Mouse (Mus musculus): ENCODE results near the gene Usp8. TPM values are rescaled to one million over a fixed set of nuclear protein-coding genes. Genes with fewer than 3 reads are reported as not detected.

Gene Usp8
- polyA plus RNA-seq (2014; fragmentation: Nextera tagmentation; extraction: Ambion mirVana), result 18.5 and 41.7 TPM in 2 replicates

DNA sequence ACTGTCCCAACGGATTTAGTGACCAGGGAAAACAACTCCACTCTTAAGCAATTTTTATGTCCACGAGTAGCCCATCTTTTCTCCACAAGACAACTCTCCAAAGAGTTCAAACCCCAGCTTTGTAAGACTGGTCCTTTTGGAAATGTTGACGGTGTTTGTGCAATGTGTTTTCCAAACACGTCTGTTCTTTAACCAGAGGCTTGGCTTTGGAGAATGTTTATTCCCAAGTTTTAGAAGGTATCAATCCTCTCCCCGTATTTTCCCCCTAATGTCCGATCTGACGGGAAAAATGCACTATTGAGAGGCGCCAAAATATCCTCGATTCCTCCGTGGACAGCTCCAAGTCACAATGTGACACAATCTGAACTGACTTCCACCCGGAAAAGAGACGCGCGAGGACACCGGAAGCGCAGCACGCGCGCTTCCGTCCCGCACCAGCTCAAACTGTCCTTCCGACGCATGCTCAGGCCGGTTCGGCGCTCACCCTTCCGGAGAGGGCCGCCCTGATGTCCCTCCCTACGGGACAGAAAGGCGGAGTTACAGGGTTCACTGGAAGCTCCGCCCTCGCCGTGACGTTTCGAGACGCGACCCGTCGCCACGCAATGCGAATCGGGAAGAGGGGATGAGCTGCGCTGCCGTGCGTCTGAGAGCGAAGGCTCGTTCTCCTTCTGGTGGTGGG is at the start of gene Usp8:
Gene Usp8 (plus strand): TSS at position 570 of the 679 bp plus-strand sequence.
- Histone ChIP-seq H3K27me3 (ENCODE audit: control insufficient read depth, insufficient read depth, low read length) (no peaks in the 10 kb centered on the region), H3K4me1 (ENCODE audit: control insufficient read depth, insufficient read depth, low read length) (peaks cover 8% of the 10 kb centered on the region), H3K4me3 (ENCODE audit: low read length) (peak within 1 kb of the TSS; percentile 93), H3K9me3 (ENCODE audit: control insufficient read depth, low read length) (no peaks in the 10 kb centered on the region), H3K9ac (ENCODE audit: low read depth, low read length) (peak within 1 kb of the TSS; percentile 86), H3K36me3 (ENCODE audit: control insufficient read depth, insufficient read depth, low read length) (no peaks in the 10 kb centered on the region), H3K27ac (ENCODE audit: low read depth, low read length) (peak within 1 kb of the TSS; percentile 76; the same call in 1 of the 2 replicates), H3K4me2 (replicated peaks; ENCODE audit: low read depth, low read length) (peak within 1 kb of the TSS; percentile 77)
- peak; percentile 100 for ATAC-seq (ENCODE audit: low FRiP score, low TSS enrichment)
- 2% methylated on average over 47 of the region's 47 CpGs for WGBS

DNA sequence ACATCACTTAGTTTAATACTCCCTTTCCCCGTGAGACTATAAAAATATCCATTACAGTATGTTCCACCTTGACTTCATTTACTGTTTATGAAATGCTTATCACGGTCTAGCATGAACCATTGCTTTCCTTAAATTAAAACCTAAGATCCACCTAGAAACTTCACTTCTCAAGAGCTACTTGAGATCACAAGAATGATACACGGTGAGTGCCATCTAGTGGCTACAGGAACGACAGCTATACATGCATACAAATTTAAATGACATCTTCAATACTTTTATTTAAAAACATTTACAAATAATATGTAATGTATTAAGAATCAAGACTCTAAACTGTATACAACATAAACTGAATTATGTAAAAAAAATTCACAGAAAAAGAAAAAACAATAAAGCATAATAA is 43.6 kb upstream of the Usp8 start:
- ATAC-seq (ENCODE audit: low FRiP score, low TSS enrichment), result no peak
- Histone ChIP-seq H3K27me3 (ENCODE audit: control insufficient read depth, insufficient read depth, low read length) (no peaks in the 10 kb centered on the region), H3K27ac (ENCODE audit: low read depth, low read length) (no peak overlapping the region), H3K4me2 (replicated peaks; ENCODE audit: low read depth, low read length) (no peak overlapping the region), H3K4me1 (ENCODE audit: control insufficient read depth, insufficient read depth, low read length) (no peaks in the 10 kb centered on the region), H3K9me3 (ENCODE audit: control insufficient read depth, low read length) (no peaks in the 10 kb centered on the region), H3K9ac (ENCODE audit: low read depth, low read length) (no peak overlapping the region), H3K4me3 (ENCODE audit: low read length) (no peak overlapping the region), H3K36me3 (ENCODE audit: control insufficient read depth, insufficient read depth, low read length) (no peaks in the 10 kb centered on the region; the same call in 1 of the 2 replicates)
- WGBS, result 58% methylated on average over 4 of the region's 4 CpGs

DNA sequence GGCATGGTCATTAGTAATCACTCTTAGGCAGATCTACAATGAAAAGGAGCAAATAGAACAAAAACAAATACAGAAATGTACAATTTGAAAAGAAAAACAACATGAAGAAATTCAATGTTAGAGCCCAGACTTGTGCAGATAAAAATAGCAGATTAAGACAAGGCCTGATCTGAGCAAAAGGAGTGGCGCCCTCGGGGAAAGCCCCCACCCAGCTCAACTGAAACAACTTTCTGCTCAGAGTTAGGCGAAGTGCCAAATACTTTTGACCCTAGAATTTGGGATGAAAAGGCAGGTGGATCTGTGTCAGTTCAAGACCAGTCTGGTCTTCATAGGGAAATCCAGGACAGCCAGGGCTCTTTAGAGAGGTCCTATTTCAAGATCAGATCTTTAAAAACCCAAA is 41.1 kb upstream of the Usp8 start:
- Histone ChIP-seq H3K27ac (ENCODE audit: low read depth, low read length) (no peak overlapping the region), H3K36me3 (ENCODE audit: control insufficient read depth, insufficient read depth, low read length) (no peaks in the 10 kb centered on the region; the same call in 1 of the 2 replicates), H3K4me2 (replicated peaks; ENCODE audit: low read depth, low read length) (no peak overlapping the region), H3K9ac (ENCODE audit: low read depth, low read length) (no peak overlapping the region), H3K9me3 (ENCODE audit: control insufficient read depth, low read length) (no peaks in the 10 kb centered on the region), H3K4me3 (ENCODE audit: low read length) (no peak overlapping the region), H3K4me1 (ENCODE audit: control insufficient read depth, insufficient read depth, low read length) (no peaks in the 10 kb centered on the region), H3K27me3 (ENCODE audit: control insufficient read depth, insufficient read depth, low read length) (no peaks in the 10 kb centered on the region)
- no peak for ATAC-seq (ENCODE audit: low FRiP score, low TSS enrichment)
- 90% methylated on average over 3 of the region's 3 CpGs for WGBS

DNA sequence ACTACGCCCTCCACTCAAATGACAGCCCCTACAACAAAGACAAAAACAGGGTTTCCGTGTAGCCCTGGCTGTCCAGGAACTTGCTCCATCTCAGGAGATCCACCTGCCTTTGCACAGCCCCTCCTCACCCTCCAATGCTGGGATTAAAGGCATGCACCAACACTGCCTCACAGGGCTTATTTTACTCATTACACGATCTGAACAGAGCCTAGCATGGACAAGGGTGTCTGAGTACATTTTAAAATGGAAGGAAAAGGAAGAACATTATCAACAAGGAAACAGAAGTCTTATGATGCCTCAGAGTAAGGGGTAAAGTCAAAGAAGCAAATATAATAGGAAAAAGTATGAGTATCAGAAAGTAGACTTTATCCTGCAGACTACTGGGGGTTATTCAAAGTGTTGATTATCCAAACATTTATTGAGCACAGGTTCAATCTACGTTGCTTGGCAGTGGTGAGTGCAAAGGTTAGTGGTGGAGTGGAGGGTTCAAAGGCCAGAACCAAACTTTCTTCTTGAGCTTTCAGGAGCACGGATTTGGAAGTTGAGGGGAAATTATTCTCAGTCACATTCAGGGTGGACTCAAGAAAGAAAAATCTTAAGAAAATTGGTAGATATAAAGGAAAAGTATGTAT is 38.4 kb upstream of the Usp8 start:
- WGBS, result 87% methylated on average over 5 of the region's 5 CpGs
- Histone ChIP-seq H3K27me3 (ENCODE audit: control insufficient read depth, insufficient read depth, low read length) (no peaks in the 10 kb centered on the region), H3K9ac (ENCODE audit: low read depth, low read length) (no peak overlapping the region), H3K9me3 (ENCODE audit: control insufficient read depth, low read length) (no peaks in the 10 kb centered on the region), H3K4me1 (ENCODE audit: control insufficient read depth, insufficient read depth, low read length) (peaks cover 14% of the 10 kb centered on the region), H3K4me2 (replicated peaks; ENCODE audit: low read depth, low read length) (no peak overlapping the region), H3K4me3 (ENCODE audit: low read length) (no peak overlapping the region), H3K36me3 (ENCODE audit: control insufficient read depth, insufficient read depth, low read length) (no peaks in the 10 kb centered on the region), H3K27ac (ENCODE audit: low read depth, low read length) (no peak overlapping the region)
- no peak for ATAC-seq (ENCODE audit: low FRiP score, low TSS enrichment)

DNA sequence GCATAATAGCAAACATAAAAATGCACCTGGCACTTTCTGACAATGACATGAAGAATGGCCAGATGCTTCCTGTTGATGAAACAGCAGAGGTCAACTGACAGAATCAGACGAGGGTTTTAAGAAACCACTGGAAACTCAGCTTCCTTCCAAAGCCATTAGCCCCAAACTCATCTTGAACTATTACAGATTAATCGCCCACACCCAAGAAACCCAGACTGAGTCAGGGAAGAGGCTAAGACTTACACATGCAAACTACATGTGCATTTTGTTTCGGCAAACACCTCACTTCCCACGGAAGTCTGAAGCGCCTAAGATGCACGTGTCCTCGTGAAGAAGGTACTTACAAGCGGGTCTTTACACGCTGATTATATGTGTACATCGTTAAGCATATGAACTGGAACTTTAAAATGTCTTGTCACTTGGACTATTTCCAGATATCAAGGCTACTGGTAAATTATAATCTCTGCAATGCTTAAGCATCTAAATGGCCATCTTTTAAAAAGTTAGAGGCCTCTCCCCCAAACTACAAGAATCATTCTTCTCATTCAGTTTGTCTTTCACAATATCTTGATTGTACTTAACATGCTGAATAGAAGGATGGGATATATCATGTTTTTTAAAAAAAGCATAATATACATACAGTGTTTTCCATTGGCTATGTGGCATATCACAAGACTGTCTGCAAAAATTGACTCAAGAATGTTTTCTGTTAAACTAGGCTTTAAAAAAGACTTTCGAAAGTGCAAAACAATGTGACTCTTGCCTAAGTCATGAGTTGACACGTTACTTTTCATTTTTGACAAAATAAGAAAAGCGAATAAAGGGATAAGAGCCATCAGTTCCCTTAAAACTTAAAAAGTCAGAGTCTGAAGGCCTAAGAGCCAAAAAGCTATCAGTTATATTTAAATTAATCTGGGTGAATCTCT is 33.5 kb upstream of the Usp8 start:
- Histone ChIP-seq H3K9me3 (ENCODE audit: control insufficient read depth, low read length) (no peaks in the 10 kb centered on the region), H3K36me3 (ENCODE audit: control insufficient read depth, insufficient read depth, low read length) (no peaks in the 10 kb centered on the region; the same call in 1 of the 2 replicates), H3K4me3 (ENCODE audit: low read length) (peak overlapping the region; percentile 94), H3K4me2 (replicated peaks; ENCODE audit: low read depth, low read length) (peak overlapping the region; percentile 57), H3K27ac (ENCODE audit: low read depth, low read length) (peak overlapping the region; percentile 99; the same call in 1 of the 2 replicates), H3K4me1 (ENCODE audit: control insufficient read depth, insufficient read depth, low read length) (peaks cover 23% of the 10 kb centered on the region), H3K27me3 (ENCODE audit: control insufficient read depth, insufficient read depth, low read length) (no peaks in the 10 kb centered on the region), H3K9ac (ENCODE audit: low read depth, low read length) (peak overlapping the region; percentile 100)
- no peak for ATAC-seq (ENCODE audit: low FRiP score, low TSS enrichment)
- WGBS, result 58% methylated on average over 13 of the region's 13 CpGs

DNA sequence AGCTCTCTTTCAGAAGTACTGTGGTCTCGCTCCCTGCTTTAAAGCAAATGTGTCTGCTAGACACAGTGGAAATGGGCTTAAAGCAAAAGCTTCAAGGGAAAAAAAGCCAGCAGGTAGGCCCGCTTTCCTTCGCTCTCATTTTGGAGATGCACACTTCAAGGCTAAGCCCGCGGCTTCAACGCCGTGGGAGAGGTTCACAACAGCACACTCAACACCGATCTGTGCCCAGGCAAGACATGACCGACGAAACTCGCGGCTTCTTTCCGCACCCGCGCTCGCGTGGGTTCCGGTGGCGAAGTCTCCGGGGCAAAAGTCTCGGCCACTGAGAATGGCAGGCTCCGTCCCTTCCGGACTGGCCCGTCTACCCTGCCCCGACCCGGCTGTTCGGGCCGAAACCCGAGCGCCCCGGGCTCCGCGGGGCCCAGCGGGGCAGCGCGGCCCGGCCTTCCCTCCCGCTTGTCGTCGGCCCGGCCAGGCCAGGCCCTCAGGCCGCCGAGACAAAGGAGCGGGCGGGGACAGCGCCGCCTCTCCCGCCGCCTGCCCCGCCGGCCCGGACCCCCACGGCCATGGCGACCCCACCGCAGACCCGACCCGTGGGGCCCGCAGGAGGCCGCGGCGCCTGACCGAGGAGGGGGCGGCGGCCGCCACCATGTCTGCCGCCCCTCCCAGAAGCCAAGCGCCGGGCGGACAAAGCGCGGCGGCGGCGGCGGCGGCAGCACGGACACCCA is 32.5 kb upstream of the Usp8 start:
- peak overlapping the region; percentile 57 for H3K4me2 ChIP-seq (replicated peaks; ENCODE audit: low read depth, low read length)
- H3K4me3 ChIP-seq (ENCODE audit: low read length), result peak overlapping the region; percentile 94
- ATAC-seq (ENCODE audit: low FRiP score, low TSS enrichment), result peak; percentile 73
- peaks cover 23% of the 10 kb centered on the region for H3K4me1 ChIP-seq (ENCODE audit: control insufficient read depth, insufficient read depth, low read length)
- no peaks in the 10 kb centered on the region; the same call in 1 of the 2 replicates for H3K36me3 ChIP-seq (ENCODE audit: control insufficient read depth, insufficient read depth, low read length)
- no peaks in the 10 kb centered on the region for H3K27me3 ChIP-seq (ENCODE audit: control insufficient read depth, insufficient read depth, low read length)
- under 1% methylated on average over 55 of the region's 77 CpGs for WGBS
- peak overlapping the region; percentile 100 for H3K9ac ChIP-seq (ENCODE audit: low read depth, low read length)
- peak overlapping the region; percentile 99 for H3K27ac ChIP-seq (ENCODE audit: low read depth, low read length)
- 0 out of 2 replicates have a peak, but pooled peaks cover 3% of the 10 kb centered on the region for H3K9me3 ChIP-seq (ENCODE audit: control insufficient read depth, low read length)

DNA sequence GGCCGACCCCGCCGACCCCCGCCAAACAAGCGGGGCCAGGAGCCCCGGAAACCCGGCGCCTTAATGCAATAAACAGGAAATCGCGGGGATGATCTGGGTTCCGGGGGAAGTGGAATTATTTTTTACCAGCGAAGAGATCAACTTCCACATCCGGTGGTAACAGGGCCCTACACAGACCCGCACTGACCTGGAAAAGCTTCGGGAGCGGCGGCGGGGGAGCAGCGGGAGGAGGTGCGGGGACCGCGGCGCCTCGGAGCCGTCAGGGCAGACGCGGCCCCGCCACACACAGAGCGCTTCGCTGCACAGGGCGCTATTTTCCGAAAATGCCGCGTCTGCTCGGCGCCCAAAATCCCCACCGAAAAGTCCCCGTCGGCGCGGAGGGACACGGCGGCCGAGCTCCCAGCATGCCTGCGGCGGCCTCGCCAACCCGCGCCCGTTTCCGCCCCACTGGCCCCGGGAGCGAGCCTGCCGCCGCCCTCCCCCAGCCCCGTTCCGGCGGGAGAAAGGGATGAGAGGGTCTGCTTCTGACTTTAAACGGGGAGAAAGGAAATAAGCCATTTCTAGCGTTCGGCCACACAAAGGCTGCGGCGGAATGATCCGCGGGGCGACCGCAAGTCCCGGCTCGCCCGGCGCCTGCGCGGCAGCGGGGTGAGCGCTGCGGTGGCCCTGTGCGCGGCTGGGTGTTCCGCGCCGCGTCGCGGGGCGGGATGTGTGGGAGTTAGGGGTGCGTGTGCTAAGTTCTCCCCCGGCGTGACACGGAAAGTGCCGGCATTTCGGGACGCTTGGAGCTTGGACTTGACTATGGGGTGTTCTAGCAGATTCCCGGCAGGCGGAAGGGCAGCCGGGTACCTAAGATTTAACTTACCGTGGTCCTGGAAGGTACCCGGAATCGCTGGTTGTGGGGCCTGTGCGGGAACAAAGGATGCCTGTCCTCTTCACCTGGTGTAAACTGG is 31.7 kb upstream of the Usp8 start:
- H3K4me3 ChIP-seq (ENCODE audit: low read length), result peak overlapping the region; percentile 94
- H3K9ac ChIP-seq (ENCODE audit: low read depth, low read length), result peak overlapping the region; percentile 100
- H3K4me1 ChIP-seq (ENCODE audit: control insufficient read depth, insufficient read depth, low read length), result peaks cover 23% of the 10 kb centered on the region
- ATAC-seq (ENCODE audit: low FRiP score, low TSS enrichment), result peak; percentile 91
- H3K27me3 ChIP-seq (ENCODE audit: control insufficient read depth, insufficient read depth, low read length), result no peaks in the 10 kb centered on the region
- under 1% methylated on average over 90 of the region's 99 CpGs for WGBS
- H3K9me3 ChIP-seq (ENCODE audit: control insufficient read depth, low read length), result 0 out of 2 replicates have a peak, but pooled peaks cover 5% of the 10 kb centered on the region
- H3K27ac ChIP-seq (ENCODE audit: low read depth, low read length), result peak overlapping the region; percentile 99
- H3K4me2 ChIP-seq (replicated peaks; ENCODE audit: low read depth, low read length), result peak overlapping the region; percentile 57
- H3K36me3 ChIP-seq (ENCODE audit: control insufficient read depth, insufficient read depth, low read length), result no peaks in the 10 kb centered on the region; the same call in 1 of the 2 replicates
